Mouse (Mus musculus): Measurements from ENCODE around the gene Ppm1m.

DNA sequence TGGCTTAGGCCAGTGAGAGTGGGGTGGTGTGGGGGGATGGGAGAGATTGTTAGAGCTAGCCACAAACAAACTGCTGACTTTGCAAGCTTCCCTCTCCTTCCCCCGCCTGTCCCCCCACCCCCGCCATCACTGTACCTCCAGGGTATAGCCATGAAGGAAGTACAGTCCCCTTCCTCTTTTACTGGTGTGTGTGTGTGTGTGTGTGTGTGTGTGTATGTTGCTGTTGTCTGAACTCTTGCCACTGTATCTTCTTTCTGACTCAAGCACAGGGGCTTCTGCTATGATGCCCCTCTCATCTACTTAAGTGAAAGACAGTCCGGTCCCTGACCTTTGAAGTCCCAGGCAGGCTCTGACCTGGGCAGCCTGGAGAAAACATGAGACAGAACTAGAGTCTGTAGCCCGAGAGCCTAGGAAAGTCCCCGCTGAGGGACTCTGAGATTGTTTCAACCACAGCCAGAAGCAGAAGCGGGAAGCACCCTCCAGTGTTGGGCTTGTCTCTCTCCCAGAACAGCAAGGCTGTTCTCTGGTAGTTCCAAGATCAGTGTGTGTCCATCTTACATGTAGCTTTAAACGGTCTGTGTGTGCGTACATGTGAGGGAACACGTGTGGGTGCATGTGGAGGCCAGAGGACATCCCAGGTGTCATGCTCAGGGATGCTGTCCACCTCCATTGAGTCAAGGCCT is 30.6 kb upstream of the Ppm1m start:
- TF ChIP-seq EP300 (IDR thresholded peaks at IDR 0.05; ENCODE audit: low read depth): no peak
- TF ChIP-seq CTCF (IDR thresholded peaks at IDR 0.05; ENCODE audit: low read depth): no peak

All from liver, postnatal 0 days (tissue).